ENCODE assay signal across 28 mouse cellular contexts in genomic region chr10:39681014-39681413, GRCm38 (mm10). TPM values are rescaled to one million over a fixed set of nuclear protein-coding genes. Genes with fewer than 3 reads are reported as not detected.
A peak's percentile ranks its signal among the peaks of the same experiment; 100 is the strongest.
DNase-seq lines count a peak whose midpoint lies in the region; ATAC-seq lines count a peak whose summit lies in the region.
"Had no signal": no experiment of that assay in that cellular context is flagged by ENCODE, and none has a peak within 500 bp of the region (broad histone marks: within the 10 kb centered on the region; RNA-seq: fewer than 3 reads in every experiment).

No protein-coding gene starts in this region.

- no peak overlapping the region for H3K4me3 ChIP-seq in heart, embryonic 11.5 days (ENCODE audit: low read depth, low read length)
- no peak overlapping the region for H3K4me3 ChIP-seq in stomach, embryonic 15.5 days (replicated peaks)
- H3K4me3 ChIP-seq: embryonic facial prominence, embryonic 13.5 days; gastrocnemius, adult 2 months; heart, embryonic 13.5 days had no signal

- no peaks in the 10 kb centered on the region for H3K36me3 ChIP-seq in heart, embryonic 11.5 days (ENCODE audit: control insufficient read depth, insufficient read depth, low read length)
- H3K36me3 ChIP-seq in stomach, embryonic 15.5 days: no peaks in the 10 kb centered on the region
- H3K36me3 ChIP-seq: G1E had no signal

- H3K9me3 ChIP-seq in heart, embryonic 11.5 days (replicated peaks; ENCODE audit: control insufficient read depth, low read length): no peaks in the 10 kb centered on the region
- H3K9me3 ChIP-seq in stomach, embryonic 15.5 days: no peaks in the 10 kb centered on the region
- H3K9me3 ChIP-seq: embryonic facial prominence, embryonic 13.5 days; G1E; heart, embryonic 13.5 days had no signal

- H3K4me1 ChIP-seq in heart, embryonic 11.5 days (ENCODE audit: control insufficient read depth, insufficient read depth, low read length): peaks cover 4% of the 10 kb centered on the region
- H3K4me1 ChIP-seq in stomach, embryonic 15.5 days: no peaks in the 10 kb centered on the region

- no peak overlapping the region for H3K4me2 ChIP-seq in heart, embryonic 11.5 days
- H3K4me2 ChIP-seq in stomach, embryonic 15.5 days: no peak overlapping the region
- H3K4me2 ChIP-seq: embryonic facial prominence, embryonic 13.5 days; heart, embryonic 13.5 days; hindbrain, embryonic 14.5 days had no signal

- H3K9ac ChIP-seq in heart, embryonic 11.5 days (ENCODE audit: low read depth, low read length): no peak overlapping the region
- no peak overlapping the region for H3K9ac ChIP-seq in stomach, embryonic 15.5 days
- H3K9ac ChIP-seq: embryonic facial prominence, embryonic 13.5 days; forebrain, postnatal 0 days; heart, embryonic 13.5 days; hindbrain, embryonic 14.5 days had no signal

- 83% methylated on average over 4 of the region's 4 CpGs for WGBS in heart, embryonic 11.5 days (ENCODE audit: insufficient replicate concordance)
- 72% methylated on average over 4 of the region's 4 CpGs for whole genome bisulfite sequencing in stomach, embryonic 15.5 days

- peak; percentile 55 for DNase-seq in heart, adult 11 months
- DNase-seq in fat pad, adult 2 months (ENCODE audit: extremely low read depth, low read depth, low spot score): peak; percentile 51
- DNase-seq in testis, postnatal 14 days (ENCODE audit: low spot score): no peak
- DNase-seq in ovary, postnatal 14 days (ENCODE audit: low spot score): no peak
- no peak for DNase-seq in T-cell, adult 2 months (ENCODE audit: low spot score)
- DNase-seq: adrenal gland, adult 8-10 months; adrenal gland, postnatal 25 days; B cell, adult 2 months; cerebellum, adult 11-12 months; cerebellum, adult 8-10 months; cerebellum, postnatal 25 days; forebrain, postnatal 0 days; gastrocnemius, adult 2 months; gastrocnemius, postnatal 14 days; heart, adult 18-20 months; heart, postnatal 14 days; heart, postnatal 4 days had no signal

- no peak for ATAC-seq in heart, embryonic 11.5 days (replicated peaks; ENCODE audit: insufficient number of reproducible peaks, low FRiP score, low TSS enrichment)
- ATAC-seq in stomach, embryonic 15.5 days (ENCODE audit: insufficient read depth, low FRiP score, low read depth): no peak; the same call in 1 of the 2 replicates
- ATAC-seq: forebrain, embryonic 14.5 days; forebrain, postnatal 0 days; hindbrain, postnatal 0 days; inflammation-experienced regulatory T-cells, adult 6 months; Patski had no signal

- H3K27ac ChIP-seq in heart, embryonic 11.5 days (ENCODE audit: low read depth, low read length): no peak overlapping the region
- H3K27ac ChIP-seq in stomach, embryonic 15.5 days: peak overlapping the region; percentile 33; the same call in 1 of the 2 replicates
- H3K27ac ChIP-seq: embryonic facial prominence, embryonic 13.5 days; gastrocnemius, adult 2 months; heart, embryonic 13.5 days; hindbrain, embryonic 14.5 days; hindbrain, postnatal 0 days had no signal

- no peaks in the 10 kb centered on the region for H3K27me3 ChIP-seq in heart, embryonic 11.5 days (ENCODE audit: control insufficient read depth, insufficient read depth, low read length)
- no peaks in the 10 kb centered on the region for H3K27me3 ChIP-seq in stomach, embryonic 15.5 days (replicated peaks)
- H3K27me3 ChIP-seq: CH12.LX; embryonic facial prominence, embryonic 13.5 days; heart, embryonic 13.5 days; Patski had no signal

RNA-seq across cellular contexts. Expression of gene Rev3l, which starts 50.9 kb away (rescaled TPM):
- 14.7 and 17.2 TPM in 2 replicates for polyA plus RNA-seq in heart, embryonic 11.5 days (2014; fragmentation: Nextera tagmentation; extraction: Ambion mirVana)
- 16.4 and 20.3 TPM in 2 replicates for polyA plus RNA-seq in stomach, embryonic 15.5 days (2015; fragmentation: Nextera tagmentation; extraction: Ambion mirVana)

Comparison
In these comparisons a context has a peak if more than half of its experiments do, and no peak if none do; other contexts are left out.
1. DNase-seq: peak in heart, adult 11 months (single experiment) and fat pad, adult 2 months (single experiment); none in testis, postnatal 14 days (single experiment), ovary, postnatal 14 days (single experiment) and T-cell, adult 2 months (single experiment).